Mouse (Mus musculus) thymus, postnatal 25 days (tissue): ENCODE measurements around the gene Pars2.

ENCODE experiments used
- DNase-seq: peaks from one replicate; pipeline ENCODE4 v3.0.0; 2022

Gene Pars2

GRCm38 (mm10) chr4:106643483-106644217 is 7.2 kb upstream of the Pars2 start:
- DNase-seq: no peak

DNA sequence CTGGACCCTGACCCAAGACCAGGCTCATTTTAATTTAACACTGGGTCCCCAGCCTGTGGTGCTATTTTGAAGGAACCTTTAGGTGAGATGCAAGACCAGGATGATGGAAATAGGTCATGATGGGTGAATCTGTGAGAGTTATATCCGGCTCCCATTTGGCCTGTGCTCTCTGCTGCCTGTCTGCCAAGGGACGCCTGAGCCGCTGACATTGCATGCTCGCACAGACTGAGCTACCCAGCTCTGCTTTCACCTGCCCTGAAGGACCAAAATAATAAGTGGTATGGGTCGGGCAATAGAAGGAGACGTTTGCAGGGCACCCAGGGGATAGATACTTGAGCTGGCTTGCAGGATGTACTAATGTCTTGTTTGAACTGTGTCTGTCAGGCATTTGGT is 6.7 kb upstream of the Pars2 start:
- DNase-seq: no peak

DNA sequence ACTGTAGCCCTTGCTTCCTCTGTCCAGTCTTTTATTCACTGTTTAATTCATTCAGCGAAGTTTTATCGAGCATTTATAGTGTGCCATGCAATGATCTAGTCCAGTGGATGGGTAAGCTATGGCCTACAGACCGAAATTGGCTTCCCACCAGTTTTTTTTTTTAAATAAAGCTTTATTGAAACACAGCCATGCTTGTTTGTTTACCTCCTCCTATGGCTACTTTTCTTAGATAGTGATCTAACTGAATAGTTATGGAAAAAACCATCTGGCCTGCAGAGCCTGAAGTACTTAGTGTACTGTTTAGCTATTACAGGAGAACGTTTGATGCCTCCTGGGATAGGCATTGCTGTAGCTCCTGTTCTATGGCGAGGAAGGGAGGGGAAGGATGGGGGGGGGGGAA is 5.1 kb upstream of the Pars2 start:
- DNase-seq: no peak

GRCm38 (mm10) chr4:106647137-106647536 is 3.7 kb upstream of the Pars2 start:
- DNase-seq: no peak

GRCm38 (mm10) chr4:106652546-106652945 is 1.7 kb downstream of the Pars2 start:
- DNase-seq: no peak

GRCm38 (mm10) chr4:106653051-106653450 is 2.2 kb downstream of the Pars2 start:
- no peak for DNase-seq

DNA sequence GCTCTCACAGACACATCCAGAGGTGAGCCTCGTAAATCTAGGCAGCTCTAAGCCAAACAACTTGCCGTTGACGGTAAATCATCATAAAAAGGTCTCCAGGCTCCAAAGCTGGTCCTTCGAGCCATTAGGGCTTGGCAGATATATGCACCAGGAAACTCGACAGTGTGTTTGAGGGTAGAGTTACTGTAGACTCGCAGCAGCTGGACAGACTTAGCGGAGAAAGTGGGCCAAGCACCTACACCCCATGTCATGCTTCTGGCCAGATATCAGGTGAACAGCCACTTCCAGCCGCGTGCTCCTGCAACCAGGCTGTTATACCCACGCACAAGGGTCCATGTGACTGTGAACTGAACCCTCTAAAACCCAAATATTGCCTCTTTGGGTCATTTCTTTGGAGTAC is 4.8 kb downstream of the Pars2 start:
- no peak for DNase-seq

- no peak for DNase-seq
These were observed 13.1 kb downstream of the Pars2 start for GRCm38 (mm10) chr4:106663956-106664470.

DNA sequence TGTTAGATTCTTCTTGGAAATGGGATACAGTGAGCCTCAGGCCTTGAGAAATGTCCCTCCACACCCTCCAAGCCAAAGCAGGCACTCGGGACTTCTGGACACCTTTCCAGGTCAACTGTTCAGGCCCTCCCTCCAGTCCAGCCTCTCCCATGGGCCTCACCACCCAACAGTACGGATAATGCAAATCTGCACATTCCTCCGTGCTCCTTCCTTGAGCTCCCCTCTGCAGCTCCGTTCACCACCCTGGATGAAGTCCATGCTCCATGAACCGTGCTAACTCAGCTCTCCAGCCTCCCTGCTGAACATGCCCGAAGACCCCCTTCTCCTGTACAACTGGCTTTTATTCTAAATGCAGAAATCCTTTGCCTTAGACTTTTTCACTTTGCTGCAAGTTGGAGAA is 13.8 kb downstream of the Pars2 start:
- DNase-seq: no peak

- no peak for DNase-seq
These were observed 14.4 kb downstream of the Pars2 start for GRCm38 (mm10) chr4:106665269-106665668.

DNA sequence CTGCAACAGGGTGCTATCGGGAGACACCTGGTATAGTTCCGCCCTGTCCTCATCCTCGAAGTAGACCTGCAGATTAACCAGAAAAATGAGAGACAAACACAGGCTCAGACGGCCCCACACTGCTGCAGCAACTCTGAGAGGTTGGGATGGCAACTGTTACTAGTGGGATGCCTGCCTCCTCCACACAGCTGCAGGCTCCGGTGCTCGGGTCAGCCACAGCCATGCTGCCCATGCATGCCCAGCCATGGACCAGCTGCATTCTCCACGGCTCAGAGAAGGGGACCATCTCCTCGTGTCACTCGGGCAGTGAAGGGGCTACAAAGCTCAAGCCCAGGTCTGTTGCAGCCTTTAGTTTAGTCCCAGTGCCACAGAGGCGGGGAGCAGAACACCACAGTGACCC is 14.8 kb downstream of the Pars2 start:
- no peak for DNase-seq

DNA sequence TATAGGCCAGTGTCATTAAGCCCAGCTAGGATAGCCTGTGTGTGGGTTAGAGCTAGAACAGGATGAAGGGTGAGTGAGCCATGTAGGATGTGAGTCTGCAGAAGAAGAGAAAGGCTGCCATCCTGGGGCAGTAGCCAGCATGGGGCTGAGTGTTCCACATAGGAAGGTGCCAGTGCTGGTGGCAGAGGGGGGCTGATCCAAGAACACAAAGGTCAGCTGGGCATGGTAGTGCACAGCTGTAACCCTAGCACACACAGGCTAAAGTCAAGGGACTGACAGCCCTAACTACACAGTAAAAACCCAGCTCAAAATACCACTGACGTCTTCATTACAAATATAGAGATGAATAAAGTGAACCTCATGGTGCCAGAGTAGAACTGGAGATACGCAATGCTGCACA is 15.7 kb downstream of the Pars2 start:
- no peak for DNase-seq

GRCm38 (mm10) chr4:106676749-106677148 is 25.9 kb downstream of the Pars2 start:
- no peak for DNase-seq

DNA sequence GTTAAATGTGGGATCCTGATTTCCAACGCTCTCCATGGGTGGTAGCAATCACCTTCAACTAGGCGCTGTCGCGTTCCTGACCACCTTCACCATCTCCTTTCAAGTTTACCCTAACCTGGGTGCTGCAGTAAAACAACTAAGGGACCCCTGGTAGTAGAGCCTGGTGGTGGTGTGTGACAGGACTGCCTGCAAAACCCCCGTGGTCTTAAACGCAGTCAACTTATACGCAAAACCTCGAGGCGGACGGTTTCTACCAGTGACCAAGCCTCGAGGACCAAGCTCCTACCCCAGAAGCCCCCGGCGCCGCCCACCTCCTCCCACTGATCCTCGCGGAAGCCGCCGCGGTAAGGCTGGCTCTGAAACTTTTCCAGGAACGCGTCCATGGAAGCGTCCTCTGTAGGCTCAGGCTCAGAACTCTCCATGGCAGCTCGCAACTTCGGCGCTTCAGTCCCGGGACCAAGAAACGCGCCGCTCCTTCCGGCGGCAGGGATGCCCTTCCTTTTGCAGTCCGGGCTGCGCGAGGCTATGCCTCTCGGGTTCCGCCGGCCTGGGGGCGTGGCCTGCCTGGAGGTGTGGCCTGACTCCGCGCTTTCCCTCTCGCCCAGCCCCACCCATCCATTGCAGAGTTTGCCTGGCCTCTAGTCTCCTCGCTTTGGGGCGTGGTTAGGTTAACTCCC is 27.7 kb downstream of the Pars2 start, which contains the start of gene Ttc4:
TSS of gene Ttc4 (minus strand) at position 503 of the 677 bp plus-strand sequence.
- peak; percentile 91 for DNase-seq

- no peak for DNase-seq
These were observed 28.3 kb downstream of the Pars2 start for GRCm38 (mm10) chr4:106679152-106679551.

GRCm38 (mm10) chr4:106680955-106681354 is 30.1 kb downstream of the Pars2 start:
- no peak for DNase-seq

- no peak for DNase-seq
These were observed 37.9 kb downstream of the Pars2 start for GRCm38 (mm10) chr4:106688636-106689296.

GRCm38 (mm10) chr4:106693841-106694430 is 43.1 kb downstream of the Pars2 start:
- no peak for DNase-seq

- DNase-seq: peak; percentile 31
These were observed 49.1 kb downstream of the Pars2 start for GRCm38 (mm10) chr4:106699989-106700388.

- no peak for DNase-seq
These were observed 49.9 kb downstream of the Pars2 start for GRCm38 (mm10) chr4:106700798-106701197.

DNA sequence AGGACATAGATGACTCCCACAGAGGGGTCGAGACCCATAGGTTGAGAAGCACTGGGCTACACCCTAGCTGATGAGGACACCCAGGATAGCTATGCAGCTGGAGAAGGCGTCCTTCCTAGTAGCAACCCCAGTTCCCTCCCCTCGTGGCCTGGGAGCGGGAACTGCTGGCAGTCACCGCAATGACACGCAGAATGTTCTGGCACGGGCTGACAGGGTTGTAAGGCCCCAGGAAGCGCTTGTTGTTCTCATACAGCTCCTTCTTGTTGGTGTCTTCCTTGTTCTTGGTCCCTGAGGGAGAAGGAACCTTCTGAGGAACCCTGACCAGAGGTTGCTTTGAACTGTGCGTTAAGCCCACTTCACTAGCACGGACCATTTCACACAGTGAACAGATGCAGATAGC is 53.1 kb downstream of the Pars2 start:
- DNase-seq: no peak

DNA sequence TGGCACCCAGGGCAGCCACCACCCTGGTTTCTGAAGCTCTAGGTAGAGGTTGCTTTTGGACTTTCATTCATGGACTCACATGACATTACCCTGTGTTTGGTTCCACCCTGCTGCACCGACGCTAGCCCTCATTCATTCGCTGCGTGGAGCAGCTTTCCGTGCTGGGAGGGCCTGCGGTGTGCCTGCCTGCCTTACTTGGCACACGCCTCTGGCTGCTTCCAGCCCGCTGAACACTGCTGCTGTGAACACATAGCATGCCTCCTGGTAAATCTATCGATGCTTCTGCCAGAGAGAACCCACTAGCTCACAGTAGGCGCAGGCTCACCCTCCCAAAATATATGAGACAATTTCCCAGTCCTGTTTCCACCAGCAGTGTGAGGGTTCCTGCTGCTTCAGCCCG is 53.5 kb downstream of the Pars2 start:
- DNase-seq: no peak
